Mouse (Mus musculus): ENCODE data around the gene Ier5. TPM values are rescaled to one million over a fixed set of nuclear protein-coding genes. Genes with fewer than 3 reads are reported as not detected.
A peak's percentile ranks its signal among the peaks of the same experiment; 100 is the strongest.

Ier5 gene
- total and polyA plus RNA-seq, 3 experiments, result 47.7 to 59.3 (median 58.8) TPM

- no peaks in the 10 kb centered on the region for H3K27me3 ChIP-seq (replicated peaks)
- in situ Hi-C loops (cut with MboI; ENCODE audit: low pct_ligation_motif_present, low pct_unique_long_range_greater_than_20kb, low sequenced_read_pairs), result no loop called here
- H3K4me2 ChIP-seq (ENCODE audit: insufficient read depth, low read depth, poor library complexity, severe bottlenecking), result no peak overlapping the region
- peaks cover 28 to 73% of the 10 kb centered on the region in 2 experiments for H3K4me1 ChIP-seq (ENCODE audit: control insufficient read depth in 1 of 2, insufficient read depth in 2 of 2)
- no peaks in the 10 kb centered on the region for H3K36me3 ChIP-seq (replicated peaks in 1 of 2; ENCODE audit: control insufficient read depth in 1 of 2, insufficient read depth in 1 of 2, low read length in 1 of 2)
- no peak overlapping the region for H3K4me3 ChIP-seq (replicated peaks in 1 of 3; ENCODE audit: low read depth in 2 of 3, low read length in 2 of 3, poor library complexity in 1 of 3)
- no peak overlapping the region for H3K9ac ChIP-seq (ENCODE audit: insufficient read depth, low read depth)
- dilution Hi-C loops (cut with MboI; ENCODE audit: extremely low pct_ligation_motif_present, extremely low pct_unique_long_range_greater_than_20kb, low sequenced_read_pairs), result no loop called here
- no peak overlapping the region for H3K27ac ChIP-seq (ENCODE audit: insufficient read depth, low read depth)
- TF ChIP-seq TBP (conservative IDR thresholded peaks at IDR 0.05; ENCODE audit: low read depth, low read length) (no peak), KAT2A (IDR thresholded peaks at IDR 0.05; ENCODE audit: insufficient replicate concordance, low read length) (no peak), ETS1 (conservative IDR thresholded peaks at IDR 0.05; ENCODE audit: low read depth, low read length) (no peak), ZNF384 (IDR thresholded peaks at IDR 0.05; ENCODE audit: low read depth, low read length) (peak; percentile 81), ELF1 (IDR thresholded peaks at IDR 0.05; ENCODE audit: low read depth, low read length) (no peak), MAZ (IDR thresholded peaks at IDR 0.05; ENCODE audit: low read depth, low read length) (no peak), MEF2A (IDR thresholded peaks at IDR 0.05; ENCODE audit: borderline replicate concordance, low read depth, low read length) (no peak), EP300 (IDR thresholded peaks at IDR 0.05; ENCODE audit: low read length) (peak; percentile 55), CTCF (conservative IDR thresholded peaks at IDR 0.05 in 1 of 2, IDR thresholded peaks at IDR 0.05 in 1 of 2; ENCODE audit: low read depth in 2 of 2, low read length in 2 of 2) (no peak), SIN3A (IDR thresholded peaks at IDR 0.05; ENCODE audit: low read length) (no peak), GABPA (IDR thresholded peaks at IDR 0.05; ENCODE audit: insufficient replicate concordance, low read depth, low read length) (no peak), IRF4 (IDR thresholded peaks at IDR 0.05; ENCODE audit: low read depth, low read length) (no peak)
- H3K9me3 ChIP-seq (replicated peaks; ENCODE audit: low read length), result no peaks in the 10 kb centered on the region
- no peak for DNase-seq (ENCODE audit: extremely low read depth)
- H3K79me2 ChIP-seq (replicated peaks; ENCODE audit: control insufficient read depth, extremely low read depth, insufficient read depth, poor library complexity, severe bottlenecking), result no peaks in the 10 kb centered on the region
Observed at GRCm38 (mm10) chr1:155070561-155071286, 28.7 kb downstream of the Ier5 start.

- no peak for TF ChIP-seq BHLHE40 (IDR thresholded peaks at IDR 0.05; ENCODE audit: low read depth, low read length)
- TF ChIP-seq ZNF384 (IDR thresholded peaks at IDR 0.05; ENCODE audit: low read depth, low read length), result no peak
- no peak for TF ChIP-seq NRF1 (IDR thresholded peaks at IDR 0.05; ENCODE audit: low read depth, low read length)
- TF ChIP-seq CHD1 (IDR thresholded peaks at IDR 0.05; ENCODE audit: low read depth, low read length), result no peak
- TF ChIP-seq USF2 (conservative IDR thresholded peaks at IDR 0.05; ENCODE audit: low read depth, low read length), result no peak
- no peak for TF ChIP-seq ELF1 (IDR thresholded peaks at IDR 0.05; ENCODE audit: low read depth, low read length)
- TF ChIP-seq E2F4 (IDR thresholded peaks at IDR 0.05; ENCODE audit: insufficient replicate concordance, low read depth, low read length), result no peak
- TF ChIP-seq HCFC1 (IDR thresholded peaks at IDR 0.05; ENCODE audit: low read depth, low read length), result no peak
- no peak for TF ChIP-seq TCF12 (IDR thresholded peaks at IDR 0.05; ENCODE audit: low read depth, low read length)
- TF ChIP-seq JUN (IDR thresholded peaks at IDR 0.05; ENCODE audit: insufficient read depth, low read depth, low read length), result no peak
- no peak for TF ChIP-seq MXI1 (IDR thresholded peaks at IDR 0.05; ENCODE audit: low read depth, low read length)
- no peak for TF ChIP-seq ZKSCAN1 (IDR thresholded peaks at IDR 0.05; ENCODE audit: borderline replicate concordance, low read depth, low read length)
- no peak for TF ChIP-seq CTCF (conservative IDR thresholded peaks at IDR 0.05 in 1 of 2, IDR thresholded peaks at IDR 0.05 in 1 of 2; ENCODE audit: low read depth in 2 of 2, low read length in 2 of 2)
- TF ChIP-seq IRF4 (IDR thresholded peaks at IDR 0.05; ENCODE audit: low read depth, low read length), result no peak
- no peak for TF ChIP-seq MYC (IDR thresholded peaks at IDR 0.05; ENCODE audit: low read depth, low read length)
- TF ChIP-seq POLR2A (IDR thresholded peaks at IDR 0.05; ENCODE audit: low read depth, low read length), result no peak
- no peak for TF ChIP-seq POLR2AphosphoS2 (IDR thresholded peaks at IDR 0.05; ENCODE audit: low read depth, low read length)
- TF ChIP-seq RCOR1 (conservative IDR thresholded peaks at IDR 0.05; ENCODE audit: low read depth, low read length), result no peak
- Histone ChIP-seq H3K4me1 (ENCODE audit: control insufficient read depth in 1 of 2, insufficient read depth in 2 of 2) (peaks cover 26 to 77% of the 10 kb centered on the region in 2 experiments), H3K9me3 (replicated peaks; ENCODE audit: low read length) (no peaks in the 10 kb centered on the region), H3K27me3 (replicated peaks) (no peaks in the 10 kb centered on the region), H3K9ac (ENCODE audit: insufficient read depth, low read depth) (no peak overlapping the region), H3K36me3 (replicated peaks in 1 of 2; ENCODE audit: control insufficient read depth in 1 of 2, insufficient read depth in 1 of 2, low read length in 1 of 2) (no peaks in the 10 kb centered on the region), H3K4me2 (ENCODE audit: insufficient read depth, low read depth, poor library complexity, severe bottlenecking) (no peak overlapping the region), H3K4me3 (replicated peaks in 1 of 3; ENCODE audit: low read depth in 2 of 3, low read length in 2 of 3, poor library complexity in 1 of 3) (no peak overlapping the region), H3K79me2 (replicated peaks; ENCODE audit: control insufficient read depth, extremely low read depth, insufficient read depth, poor library complexity, severe bottlenecking) (no peaks in the 10 kb centered on the region), H3K27ac (ENCODE audit: insufficient read depth, low read depth) (no peak overlapping the region)
- in situ Hi-C loops (cut with MboI; ENCODE audit: low pct_ligation_motif_present, low pct_unique_long_range_greater_than_20kb, low sequenced_read_pairs) (no loop called here), dilution Hi-C loops (cut with MboI; ENCODE audit: extremely low pct_ligation_motif_present, extremely low pct_unique_long_range_greater_than_20kb, low sequenced_read_pairs) (no loop called here)
- no peak for DNase-seq (ENCODE audit: extremely low read depth)
Observed at GRCm38 (mm10) chr1:155069696-155070095, 29.7 kb downstream of the Ier5 start.
